Mouse (Mus musculus): ENCODE measurements around the gene 4921501E09Rik. TPM values are rescaled to one million over a fixed set of nuclear protein-coding genes. Genes with fewer than 3 reads are reported as not detected.
"Not testable (repeated sequence)": the region's sequence is repeated elsewhere in the genome, so short reads cannot be mapped to it uniquely, and the experiment has no call there.

The 4921501E09Rik gene
- polyA plus RNA-seq, 1 experiment: not detected

GRCm38 (mm10) chr17:33063001-33063400 lies 4.9 kb downstream of the 4921501E09Rik start:
- Histone ChIP-seq H3K79me3 (ENCODE audit: low read depth) (no peaks in the 10 kb centered on the region), H3K27me3 (ENCODE audit: control insufficient read depth, insufficient read depth, insufficient read length) (peaks cover 3% of the 10 kb centered on the region), H3ac (ENCODE audit: control insufficient read depth, insufficient read length, low read depth) (no peak overlapping the region), H3K36me3 (ENCODE audit: control insufficient read depth, insufficient read depth) (no peaks in the 10 kb centered on the region), H3K79me2 (ENCODE audit: control insufficient read depth, insufficient read depth) (no peaks in the 10 kb centered on the region), H3K4me3 (ENCODE audit: insufficient read depth, poor library complexity, severe bottlenecking) (no peak overlapping the region)
- TF ChIP-seq MAX (IDR thresholded peaks at IDR 0.05): no peak
- TF ChIP-seq CTCF (IDR thresholded peaks at IDR 0.05; ENCODE audit: control insufficient read depth, insufficient read depth, insufficient read length): no peak
- no peak for TF ChIP-seq MYOG (IDR thresholded peaks at IDR 0.05; ENCODE audit: control insufficient read depth, extremely low read depth, insufficient read length)

GRCm38 (mm10) chr17:33058791-33059190 lies 9.1 kb downstream of the 4921501E09Rik start:
- H3K27me3 ChIP-seq (ENCODE audit: control insufficient read depth, insufficient read depth, insufficient read length): no peaks in the 10 kb centered on the region

GRCm38 (mm10) chr17:33032900-33033891 lies 34.7 kb downstream of the 4921501E09Rik start, which contains the start of gene Zfp763:
Gene Zfp763, minus strand, starts transcription at chr17:33033402.
- peaks cover 14% of the 10 kb centered on the region for H3K79me3 ChIP-seq (ENCODE audit: low read depth)
- H3K36me3 ChIP-seq (ENCODE audit: control insufficient read depth, insufficient read depth): no peaks in the 10 kb centered on the region
- peak within 1 kb of the TSS; percentile 78 for H3ac ChIP-seq (ENCODE audit: control insufficient read depth, insufficient read length, low read depth)
- peak within 1 kb of the TSS; percentile 65 for H3K4me3 ChIP-seq (ENCODE audit: insufficient read depth, poor library complexity, severe bottlenecking)
- TF ChIP-seq MAX (IDR thresholded peaks at IDR 0.05): no peak
- TF ChIP-seq USF1 (IDR thresholded peaks at IDR 0.05; ENCODE audit: low read depth): no peak
- no peak for TF ChIP-seq FOSL1 (IDR thresholded peaks at IDR 0.05; ENCODE audit: insufficient read depth, low read length, poor library complexity, severe bottlenecking)
- no peaks in the 10 kb centered on the region for H3K27me3 ChIP-seq (ENCODE audit: control insufficient read depth, insufficient read depth, insufficient read length)
- H3K79me2 ChIP-seq (ENCODE audit: control insufficient read depth, insufficient read depth): peaks cover 40% of the 10 kb centered on the region

More at GRCm38 (mm10) chr17:33058791-33059190, 9.1 kb downstream of the 4921501E09Rik start:
- Histone ChIP-seq H3K36me3 (ENCODE audit: control insufficient read depth, insufficient read depth) (no peaks in the 10 kb centered on the region), H3K79me3 (ENCODE audit: low read depth) (no peaks in the 10 kb centered on the region), H3K79me2 (ENCODE audit: control insufficient read depth, insufficient read depth) (no peaks in the 10 kb centered on the region), H3K4me3 (ENCODE audit: insufficient read depth, poor library complexity, severe bottlenecking) (no peak overlapping the region), H3ac (ENCODE audit: control insufficient read depth, insufficient read length, low read depth) (no peak overlapping the region)
- no peak for TF ChIP-seq FOSL1 (IDR thresholded peaks at IDR 0.05; ENCODE audit: insufficient read depth, low read length, poor library complexity, severe bottlenecking)
- TF ChIP-seq CEBPB (IDR thresholded peaks at IDR 0.05; ENCODE audit: low read depth): no peak
- no peak for TF ChIP-seq MAX (IDR thresholded peaks at IDR 0.05)
- TF ChIP-seq CTCF (IDR thresholded peaks at IDR 0.05; ENCODE audit: control insufficient read depth, insufficient read depth, insufficient read length): no peak
- no peak for TF ChIP-seq MYOD1 (IDR thresholded peaks at IDR 0.05; ENCODE audit: control insufficient read depth, insufficient read length, low read depth)
- TF ChIP-seq MYOG (IDR thresholded peaks at IDR 0.05; ENCODE audit: control insufficient read depth, extremely low read depth, insufficient read length): no peak
- no peak for TF ChIP-seq USF1 (IDR thresholded peaks at IDR 0.05; ENCODE audit: low read depth)

GRCm38 (mm10) chr17:33032376-33032775 lies 35.5 kb downstream of the 4921501E09Rik start:
- H3K4me3 ChIP-seq (ENCODE audit: insufficient read depth, poor library complexity, severe bottlenecking): peak overlapping the region; percentile 65
- H3K27me3 ChIP-seq (ENCODE audit: control insufficient read depth, insufficient read depth, insufficient read length): no peaks in the 10 kb centered on the region
- no peak overlapping the region for H3ac ChIP-seq (ENCODE audit: control insufficient read depth, insufficient read length, low read depth)
- H3K36me3 ChIP-seq (ENCODE audit: control insufficient read depth, insufficient read depth): no peaks in the 10 kb centered on the region
- H3K79me2 ChIP-seq (ENCODE audit: control insufficient read depth, insufficient read depth): peaks cover 42% of the 10 kb centered on the region
- peaks cover 17% of the 10 kb centered on the region for H3K79me3 ChIP-seq (ENCODE audit: low read depth)
- TF ChIP-seq FOSL1 (IDR thresholded peaks at IDR 0.05; ENCODE audit: insufficient read depth, low read length, poor library complexity, severe bottlenecking): no peak
- TF ChIP-seq CEBPB (IDR thresholded peaks at IDR 0.05; ENCODE audit: low read depth): no peak
- no peak for TF ChIP-seq MYOG (IDR thresholded peaks at IDR 0.05; ENCODE audit: control insufficient read depth, extremely low read depth, insufficient read length)
- TF ChIP-seq MAX (IDR thresholded peaks at IDR 0.05): no peak
- no peak for TF ChIP-seq CTCF (IDR thresholded peaks at IDR 0.05; ENCODE audit: control insufficient read depth, insufficient read depth, insufficient read length)
- TF ChIP-seq MYOD1 (IDR thresholded peaks at IDR 0.05; ENCODE audit: control insufficient read depth, insufficient read length, low read depth): no peak
- TF ChIP-seq USF1 (IDR thresholded peaks at IDR 0.05; ENCODE audit: low read depth): no peak

GRCm38 (mm10) chr17:33020434-33020833 lies 47.4 kb downstream of the 4921501E09Rik start:
- H3K79me2 ChIP-seq (ENCODE audit: control insufficient read depth, insufficient read depth); H3ac ChIP-seq (ENCODE audit: control insufficient read depth, insufficient read length, low read depth); H3K4me3 ChIP-seq (ENCODE audit: insufficient read depth, poor library complexity, severe bottlenecking); H3K79me3 ChIP-seq (ENCODE audit: low read depth); H3K27me3 ChIP-seq (ENCODE audit: control insufficient read depth, insufficient read depth, insufficient read length): not testable (repeated sequence)
- peaks cover 48% of the 10 kb centered on the region for H3K36me3 ChIP-seq (ENCODE audit: control insufficient read depth, insufficient read depth)

Other genes starting within 250 kb of the 4921501E09Rik start
- gene Zfp799, start 237.8 kb downstream of the 4921501E09Rik start, polyA plus RNA-seq (2012; fragmentation: generic; extraction: Trizol): 1.3 TPM
- gene Zfp870, start 176.4 kb downstream of the 4921501E09Rik start, polyA plus RNA-seq (2012; fragmentation: generic; extraction: Trizol): 0.99 TPM
- gene Cyp4f14, start 150.7 kb downstream of the 4921501E09Rik start, polyA plus RNA-seq (2012; fragmentation: generic; extraction: Trizol): 0.02 TPM
- gene Cyp4f13, start 120.7 kb downstream of the 4921501E09Rik start, polyA plus RNA-seq (2012; fragmentation: generic; extraction: Trizol): 1.5 TPM
- gene Zfp472, start 102.2 kb downstream of the 4921501E09Rik start, polyA plus RNA-seq (2012; fragmentation: generic; extraction: Trizol): 1.8 TPM
- gene Zfp952, start 74.9 kb downstream of the 4921501E09Rik start, polyA plus RNA-seq (2012; fragmentation: generic; extraction: Trizol): 1.4 TPM
- gene Zfp763, start 34.7 kb downstream of the 4921501E09Rik start, polyA plus RNA-seq (2012; fragmentation: generic; extraction: Trizol): 0.96 TPM
- gene Zfp563, start 21.3 kb upstream of the 4921501E09Rik start, polyA plus RNA-seq (2012; fragmentation: generic; extraction: Trizol): 1.3 TPM
- gene Morc2b, start 71.6 kb upstream of the 4921501E09Rik start, polyA plus RNA-seq (2012; fragmentation: generic; extraction: Trizol): 0.04 TPM
- not detected for gene Olfr55, start 100.4 kb upstream of the 4921501E09Rik start, polyA plus RNA-seq (2012; fragmentation: generic; extraction: Trizol)
- gene Olfr239, start 123.2 kb upstream of the 4921501E09Rik start, polyA plus RNA-seq (2012; fragmentation: generic; extraction: Trizol): not detected
- gene Olfr1564, start 153.6 kb upstream of the 4921501E09Rik start, polyA plus RNA-seq (2012; fragmentation: generic; extraction: Trizol): 0.01 TPM
- 2.5 TPM for gene Zfp955a, start 187.1 kb upstream of the 4921501E09Rik start, polyA plus RNA-seq (2012; fragmentation: generic; extraction: Trizol)
- not detected for gene Olfr63, start 196.6 kb upstream of the 4921501E09Rik start, polyA plus RNA-seq (2012; fragmentation: generic; extraction: Trizol)
- 2.5 TPM for gene Zfp955b, start 221.5 kb upstream of the 4921501E09Rik start, polyA plus RNA-seq (2012; fragmentation: generic; extraction: Trizol)